11 mouse cellular contexts compared by ENCODE assay signal in the genomic region with DNA sequence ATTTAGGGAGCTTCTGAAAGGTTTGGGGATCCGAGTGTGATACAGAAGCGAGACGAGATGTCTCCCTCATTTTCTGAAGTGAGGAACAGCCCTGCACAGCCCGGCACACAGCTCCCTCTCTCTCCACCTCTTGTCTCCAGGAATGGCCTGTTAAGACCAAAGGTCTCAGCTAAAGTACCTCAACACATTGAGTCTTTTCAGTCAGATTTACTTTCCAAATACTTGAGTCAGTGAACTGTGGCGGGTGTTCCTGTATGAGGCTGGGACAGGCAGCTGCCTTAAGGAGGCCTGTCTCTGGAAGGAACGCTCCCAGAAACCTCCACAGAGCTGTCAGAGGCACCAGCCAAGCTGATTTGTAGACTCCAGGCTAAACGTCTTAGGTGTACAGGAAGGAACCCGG. TPM values are rescaled to one million over a fixed set of nuclear protein-coding genes. Genes with fewer than 3 reads are reported as not detected.
A peak's percentile ranks its signal among the peaks of the same experiment; 100 is the strongest.
DNase-seq lines count a peak whose midpoint lies in the region; ATAC-seq and TF ChIP-seq lines count a peak whose summit lies in the region.
"Had no signal": no experiment of that assay in that cellular context is flagged by ENCODE, and none has a peak within 500 bp of the region (broad histone marks: within the 10 kb centered on the region; RNA-seq: fewer than 3 reads in every experiment).

No protein-coding gene starts in this region.

- 0 out of 2 replicates have a peak, but pooled peaks cover 9% of the 10 kb centered on the region for H3K36me3 ChIP-seq in heart, embryonic 12.5 days
- no peaks in the 10 kb centered on the region; the same call in 1 of the 2 replicates for H3K36me3 ChIP-seq in embryonic facial prominence, embryonic 14.5 days (ENCODE audit: control insufficient read depth, insufficient read depth, low read length)
- peaks cover 17% of the 10 kb centered on the region for H3K36me3 ChIP-seq in intestine, postnatal 0 days (ENCODE audit: control insufficient read depth, insufficient read depth)
- H3K36me3 ChIP-seq in limb, embryonic 14.5 days (ENCODE audit: control insufficient read depth, insufficient read depth, low read length), result peaks cover 6% of the 10 kb centered on the region

- no peak for TF ChIP-seq POLR2A in limb, embryonic 14.5 days (IDR thresholded peaks at IDR 0.05; ENCODE audit: borderline replicate concordance, extremely low read depth, insufficient read depth, insufficient read length)

- peaks cover 26% of the 10 kb centered on the region for H3K4me1 ChIP-seq in heart, embryonic 12.5 days (replicated peaks)
- H3K4me1 ChIP-seq in embryonic facial prominence, embryonic 14.5 days (ENCODE audit: control insufficient read depth, insufficient read depth, low read length), result peaks cover 12% of the 10 kb centered on the region
- H3K4me1 ChIP-seq in intestine, postnatal 0 days (replicated peaks; ENCODE audit: control insufficient read depth, insufficient read depth, low read length), result peaks cover 3% of the 10 kb centered on the region; the same call in 1 of the 2 replicates
- peaks cover 21% of the 10 kb centered on the region for H3K4me1 ChIP-seq in limb, embryonic 14.5 days (ENCODE audit: control insufficient read depth, insufficient read depth, low read length)

- peaks cover 16% of the 10 kb centered on the region for H3K27me3 ChIP-seq in heart, embryonic 12.5 days (replicated peaks)
- H3K27me3 ChIP-seq in embryonic facial prominence, embryonic 14.5 days (replicated peaks; ENCODE audit: control insufficient read depth, insufficient read depth, low read length), result peaks cover 9% of the 10 kb centered on the region; the same call in 1 of the 2 replicates
- peaks cover 5% of the 10 kb centered on the region; the same call in 1 of the 2 replicates for H3K27me3 ChIP-seq in intestine, postnatal 0 days (replicated peaks; ENCODE audit: control insufficient read depth, insufficient read depth, low read length)
- H3K27me3 ChIP-seq in limb, embryonic 14.5 days (ENCODE audit: control insufficient read depth, insufficient read depth, low read length), result peaks cover 10% of the 10 kb centered on the region

- no peak for ATAC-seq in heart, embryonic 12.5 days (ENCODE audit: insufficient number of reproducible peaks, low FRiP score)
- no peak for ATAC-seq in embryonic facial prominence, embryonic 14.5 days (ENCODE audit: low read depth)
- no peak for ATAC-seq in intestine, postnatal 0 days
- no peak for ATAC-seq in limb, embryonic 14.5 days (ENCODE audit: low FRiP score, low read depth)

- WGBS in heart, embryonic 12.5 days, result 43% methylated on average over 8 of the region's 8 CpGs
- WGBS in embryonic facial prominence, embryonic 14.5 days, result 20% methylated on average over 8 of the region's 8 CpGs
- 50% methylated on average over 8 of the region's 8 CpGs for WGBS in intestine, postnatal 0 days
- WGBS in limb, embryonic 14.5 days, result 26% methylated on average over 8 of the region's 8 CpGs

- H3K4me3 ChIP-seq in heart, embryonic 12.5 days, result no peak overlapping the region
- no peak overlapping the region for H3K4me3 ChIP-seq in embryonic facial prominence, embryonic 14.5 days (ENCODE audit: low read depth, low read length)
- H3K4me3 ChIP-seq in intestine, postnatal 0 days (ENCODE audit: low read depth, low read length), result no peak overlapping the region
- H3K4me3 ChIP-seq in limb, embryonic 14.5 days (replicated peaks; ENCODE audit: low read length), result no peak overlapping the region

- H3K9ac ChIP-seq in heart, embryonic 12.5 days, result no peak overlapping the region
- no peak overlapping the region for H3K9ac ChIP-seq in embryonic facial prominence, embryonic 14.5 days (ENCODE audit: low read depth, low read length)
- H3K9ac ChIP-seq in intestine, postnatal 0 days (ENCODE audit: low read depth, low read length), result no peak overlapping the region
- no peak overlapping the region for H3K9ac ChIP-seq in limb, embryonic 14.5 days (ENCODE audit: low read depth, low read length, severe bottlenecking)
- H3K9ac ChIP-seq: liver, embryonic 14.5 days had no signal

- no peak overlapping the region for H3K27ac ChIP-seq in heart, embryonic 12.5 days (ENCODE audit: poor library complexity, severe bottlenecking)
- H3K27ac ChIP-seq in embryonic facial prominence, embryonic 14.5 days (replicated peaks; ENCODE audit: low read depth, low read length), result no peak overlapping the region
- no peak overlapping the region for H3K27ac ChIP-seq in intestine, postnatal 0 days (ENCODE audit: low read depth, low read length)
- no peak overlapping the region for H3K27ac ChIP-seq in limb, embryonic 14.5 days (replicated peaks; ENCODE audit: low read depth, low read length)
- H3K27ac ChIP-seq: liver, embryonic 14.5 days had no signal

- no peak for TF ChIP-seq CTCF in intestine, postnatal 0 days (IDR thresholded peaks at IDR 0.05; ENCODE audit: low read depth)

- H3K9me3 ChIP-seq in heart, embryonic 12.5 days (replicated peaks), result no peaks in the 10 kb centered on the region
- H3K9me3 ChIP-seq in embryonic facial prominence, embryonic 14.5 days (ENCODE audit: control insufficient read depth, low read length), result no peaks in the 10 kb centered on the region
- no peaks in the 10 kb centered on the region for H3K9me3 ChIP-seq in intestine, postnatal 0 days (ENCODE audit: control insufficient read depth)
- H3K9me3 ChIP-seq in limb, embryonic 14.5 days (ENCODE audit: control insufficient read depth, low read length), result no peaks in the 10 kb centered on the region

- H3K4me2 ChIP-seq in heart, embryonic 12.5 days, result peak overlapping the region; percentile 87
- H3K4me2 ChIP-seq in embryonic facial prominence, embryonic 14.5 days (ENCODE audit: low read depth, low read length), result peak overlapping the region; percentile 76
- H3K4me2 ChIP-seq in intestine, postnatal 0 days (replicated peaks; ENCODE audit: low read depth), result peak overlapping the region; percentile 59; the same call in 1 of the 2 replicates
- peak overlapping the region; percentile 78; the same call in 1 of the 2 replicates for H3K4me2 ChIP-seq in limb, embryonic 14.5 days (replicated peaks; ENCODE audit: low read depth, low read length, severe bottlenecking)

- intact Hi-C loops in heart, postnatal 10 days (cut with DNase I), result no loop called here
- intact Hi-C loops in gastrocnemius, postnatal 36 days (cut with DNase I), result no loop called here
- intact Hi-C loops in left cerebral cortex, postnatal 4 days (cut with DNase I), result no loop called here

- no peak for DNase-seq in heart, postnatal 10 days
- DNase-seq in embryonic facial prominence, embryonic 14.5 days (ENCODE audit: low spot score), result no peak
- no peak for DNase-seq in limb, embryonic 14.5 days (ENCODE audit: low spot score)
- no peak for DNase-seq in gastrocnemius, postnatal 36 days
- DNase-seq in left cerebral cortex, postnatal 4 days, result no peak
- DNase-seq in thymus, postnatal 0 days (ENCODE audit: low spot score), result no peak
- DNase-seq: cerebellum, adult 9-11 months; gastrocnemius, postnatal 10 days had no signal

RNA-seq across cellular contexts. Expression of a gene that starts 0.9 kb away (rescaled TPM):
- 0.36 and 0.56 TPM in 2 replicates for polyA plus RNA-seq in heart, embryonic 12.5 days (2016; fragmentation: Nextera tagmentation; extraction: Ambion mirVana)
- total RNA-seq in heart, postnatal 10 days (2021), result 100 to 1,000 TPM; 121 to 139 TPM
- polyA plus RNA-seq in embryonic facial prominence, embryonic 14.5 days (2014; fragmentation: Nextera tagmentation; extraction: Ambion mirVana), result 1.4 and 1.5 TPM in 2 replicates
- 3.6 and 4.7 TPM in 2 replicates for polyA plus RNA-seq in intestine, postnatal 0 days (2015; fragmentation: Nextera tagmentation; extraction: Ambion mirVana)
- 1.3 and 1.5 TPM in 2 replicates for polyA plus RNA-seq in limb, embryonic 14.5 days (2012; rRNA removed)
- polyA plus RNA-seq in limb, embryonic 14.5 days (2014; fragmentation: Nextera tagmentation; extraction: Ambion mirVana), result 0.55 and 0.92 TPM in 2 replicates
- under 1 TPM; 0.17 to 0.38 TPM for total RNA-seq in gastrocnemius, postnatal 36 days (2021)
- 10 to 100 TPM; 61.2 to 67.7 TPM for total RNA-seq in left cerebral cortex, postnatal 4 days (2021)
- 1.3 TPM in 2 replicates for polyA plus RNA-seq in thymus, postnatal 0 days (2015; fragmentation: Nextera tagmentation; extraction: Ambion mirVana)

RNA-seq across cellular contexts. Expression of a gene that starts 33.1 kb away (rescaled TPM):
- 51.7 and 52.8 TPM in 2 replicates for polyA plus RNA-seq in heart, embryonic 12.5 days (2016; fragmentation: Nextera tagmentation; extraction: Ambion mirVana)
- 10 to 100 TPM; 73.6 to 77.1 TPM for total RNA-seq in heart, postnatal 10 days (2021)
- 52.3 and 56.5 TPM in 2 replicates for polyA plus RNA-seq in embryonic facial prominence, embryonic 14.5 days (2014; fragmentation: Nextera tagmentation; extraction: Ambion mirVana)
- polyA plus RNA-seq in intestine, postnatal 0 days (2015; fragmentation: Nextera tagmentation; extraction: Ambion mirVana), result 18.2 and 19.3 TPM in 2 replicates
- 79.8 and 85.3 TPM in 2 replicates for polyA plus RNA-seq in limb, embryonic 14.5 days (2012; rRNA removed)
- polyA plus RNA-seq in limb, embryonic 14.5 days (2014; fragmentation: Nextera tagmentation; extraction: Ambion mirVana), result 59.0 and 66.9 TPM in 2 replicates
- 10 to 100 TPM; 26.2 to 31.1 TPM for total RNA-seq in gastrocnemius, postnatal 36 days (2021)
- 100 to 1,000 TPM; 207 to 210 TPM for total RNA-seq in left cerebral cortex, postnatal 4 days (2021)
- 61.0 and 90.5 TPM in 2 replicates for polyA plus RNA-seq in thymus, postnatal 0 days (2015; fragmentation: Nextera tagmentation; extraction: Ambion mirVana)
